Mouse (Mus musculus) ES-E14 (cell line): ENCODE measurements around the gene Ptcra. TPM values are rescaled to one million over a fixed set of nuclear protein-coding genes. Genes with fewer than 3 reads are reported as not detected.
A peak's percentile ranks its signal among the peaks of the same experiment; 100 is the strongest.

ENCODE experiments used
- DNase-seq: peaks from one replicate; pipeline ENCODE4 v3.0.0-alpha.2; 2013; ENCODE audit warnings: low read depth, low spot score
- H3K27ac ChIP-seq: 2 replicates; pipeline ENCODE4 v1.5.1; 2012; ENCODE audit warnings: low read depth, mild to moderate bottlenecking, low read length, moderate library complexity, mixed read lengths; ENCODE audit not compliant: poor library complexity, insufficient read depth, severe bottlenecking
- H3K36me3 ChIP-seq: 2 replicates; pipeline ENCODE4 v1.6.1; 2012; ENCODE audit warnings: mild to moderate bottlenecking, low read length, moderate library complexity, mixed read lengths; ENCODE audit not compliant: control insufficient read depth, poor library complexity, insufficient read depth, severe bottlenecking
- H3K4me1 ChIP-seq, 2 experiments: fragments of 150-350 bp in 1 of 2; sonication (generic) in 1 of 2; 2 replicates each; pipeline ENCODE4 v1.6.1; 2012; ENCODE audit warnings: low read length in 2 of 2, mild to moderate bottlenecking in 1 of 2, mixed read lengths in 1 of 2; ENCODE audit not compliant: control insufficient read depth in 2 of 2, insufficient read depth in 2 of 2, poor library complexity in 1 of 2
- H3K4me3 ChIP-seq, 2 experiments: fragments of 150-350 bp in 1 of 2; sonication (generic) in 1 of 2; 2 replicates each; pipeline ENCODE4 v1.5.1; 2012; ENCODE audit warnings: low read length in 2 of 2, low read depth in 1 of 2, mild to moderate bottlenecking in 1 of 2, mixed read lengths in 1 of 2; ENCODE audit not compliant: insufficient read depth in 1 of 2, poor library complexity in 1 of 2, severe bottlenecking in 1 of 2
- H3K9ac ChIP-seq: 2 replicates; pipeline ENCODE4 v1.6.1; 2012; ENCODE audit warnings: low read depth, mild to moderate bottlenecking, low read length, mixed read lengths; ENCODE audit not compliant: poor library complexity, insufficient read depth, severe bottlenecking
- H3K9me3 ChIP-seq: fragments of 150-350 bp; sonication (generic); 2 replicates; pipeline ENCODE4 v1.6.1; 2012; ENCODE audit warnings: low read depth, mild to moderate bottlenecking, low read length; ENCODE audit not compliant: control insufficient read depth, insufficient read depth
- CHD2 ChIP-seq: IDR thresholded peaks from 2 replicates; pipeline ENCODE4 v1.6.1; 2014; ENCODE audit warnings: mild to moderate bottlenecking, low read depth, low read length, inconsistent platforms
- HCFC1 ChIP-seq: IDR thresholded peaks from 2 replicates; pipeline ENCODE4 v1.6.1; 2012; ENCODE audit warnings: low read length, inconsistent platforms, borderline replicate concordance; ENCODE audit not compliant: insufficient read depth
- MAFK ChIP-seq: IDR thresholded peaks from 2 replicates; pipeline ENCODE4 v1.6.1; 2014; ENCODE audit warnings: mild to moderate bottlenecking, low read depth, low read length, inconsistent platforms; ENCODE audit not compliant: insufficient read depth
- ZC3H11A ChIP-seq: IDR thresholded peaks from 2 replicates; pipeline ENCODE4 v1.6.1; 2012; ENCODE audit warnings: low read depth, mild to moderate bottlenecking, inconsistent platforms, low read length, borderline replicate concordance
- ZNF384 ChIP-seq: IDR thresholded peaks from 2 replicates; pipeline ENCODE4 v1.6.1; 2012; ENCODE audit warnings: low read depth, low read length, inconsistent platforms
- in situ Hi-C, 2 experiments: fragments of 600-800 bp; cut with MboI; formaldehyde crosslinking; loops; one replicate each; pipeline ENCODE4 v1.15.1; 2025; ENCODE audit warnings: low sequenced_read_pairs in 2 of 2, inconsistent platforms in 1 of 2; ENCODE audit not compliant: unreplicated experiment in 2 of 2
- total RNA-seq: library from RNA; depleted of rRNA; stranded (reverse); fragments of 300-350 nt; gene quantifications from 2 replicates; pipeline ENCODE4 v1.2.3, GENCODE M21; 2012

Gene Ptcra
- total RNA-seq, 1 experiment, result 2.2 TPM

DNA sequence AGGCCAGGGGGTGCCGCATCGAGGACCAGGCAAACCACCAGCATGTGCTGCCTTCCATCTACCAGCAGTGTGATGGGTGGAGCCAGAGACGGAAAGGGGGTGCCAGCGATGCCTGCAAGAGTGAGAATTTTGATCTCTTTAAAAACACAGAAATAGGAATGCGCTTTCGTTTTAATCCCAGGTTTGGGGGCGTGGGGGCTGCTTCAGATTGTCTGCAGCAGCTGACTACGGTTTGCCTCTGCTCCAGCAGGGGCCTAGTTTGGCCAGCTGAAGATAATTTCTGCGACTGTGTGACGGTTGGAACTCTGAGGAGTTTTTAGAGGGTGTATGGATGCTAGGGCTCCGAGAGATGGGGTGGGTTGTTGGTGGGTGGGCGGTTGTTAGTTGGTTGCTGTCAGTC, 4.8 kb downstream of the Ptcra start:
- H3K27ac ChIP-seq, result no peak overlapping the region
- H3K36me3 ChIP-seq, result no peaks in the 10 kb centered on the region
- peaks cover 0 to 1% of the 10 kb centered on the region in 2 experiments; a peak in 1 of 4 replicates for H3K4me1 ChIP-seq
- in situ Hi-C loops, result no loop called here
- no peaks in the 10 kb centered on the region for H3K9me3 ChIP-seq
- no peak overlapping the region for H3K4me3 ChIP-seq
- no peak for DNase-seq
- H3K9ac ChIP-seq, result no peak overlapping the region
- no peak for TF ChIP-seq ZNF384
- no peak for TF ChIP-seq MAFK
- no peak for TF ChIP-seq CHD2
- TF ChIP-seq ZC3H11A, result no peak
- no peak for TF ChIP-seq HCFC1

DNA sequence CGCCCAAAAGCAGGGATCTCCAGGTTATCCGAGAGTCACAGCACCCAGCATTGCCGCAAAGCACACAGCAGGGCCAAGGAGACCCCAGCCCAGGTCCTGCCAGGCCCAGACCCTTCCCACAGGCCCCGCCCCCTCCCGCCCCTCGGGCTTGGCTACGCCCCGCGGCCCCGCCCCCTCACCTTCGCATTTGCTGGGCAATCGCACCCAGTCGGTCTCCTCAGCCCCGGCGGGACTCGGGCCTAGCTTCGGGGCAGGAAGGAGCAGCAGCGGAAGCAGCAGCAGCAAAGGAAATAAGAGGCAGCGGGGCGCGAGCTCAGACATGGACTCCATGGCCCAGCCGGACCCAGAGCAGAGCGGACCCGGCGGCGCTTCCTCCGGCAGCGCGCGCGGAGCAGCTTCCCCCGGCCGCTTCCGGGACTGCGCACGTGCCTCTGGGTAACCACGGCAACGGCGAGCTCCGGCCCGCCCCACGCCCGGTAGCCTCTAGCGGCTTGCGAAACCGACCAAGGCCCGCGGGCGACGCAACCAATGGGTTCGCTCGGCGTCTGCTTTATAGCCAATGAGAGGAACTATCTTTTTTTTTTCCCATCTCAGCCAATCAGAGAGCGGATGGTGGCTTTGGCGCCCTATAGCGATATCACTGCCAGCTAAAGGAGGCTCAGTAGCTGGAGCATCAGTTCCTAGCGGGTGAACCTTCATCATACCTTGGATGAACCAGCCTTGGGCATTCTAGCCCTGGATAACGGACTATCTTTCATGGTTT, 11.5 kb downstream of the Ptcra start, which contains the start of gene Cnpy3:
Cnpy3 (minus strand) TSS at position 421 of the 763 bp plus-strand sequence.
- DNase-seq, result peak; percentile 96
- TF ChIP-seq ZNF384 (peak; percentile 99), ZC3H11A (no peak), MAFK (0 out of 2 replicates have a peak, but pooled peaks have one; percentile 17), HCFC1 (peak; percentile 84), CHD2 (peak; percentile 92)
- Histone ChIP-seq H3K4me1 (peaks cover 0 to 3% of the 10 kb centered on the region in 2 experiments; a peak in 1 of 4 replicates), H3K9ac (peak within 1 kb of the TSS; percentile 87), H3K27ac (peak within 1 kb of the TSS; percentile 88), H3K36me3 (peaks cover 3% of the 10 kb centered on the region; the same call in 1 of the 2 replicates), H3K9me3 (no peaks in the 10 kb centered on the region), H3K4me3 (peak within 1 kb of the TSS; percentile 76 to 91)
- in situ Hi-C loops, result no loop called here

DNA sequence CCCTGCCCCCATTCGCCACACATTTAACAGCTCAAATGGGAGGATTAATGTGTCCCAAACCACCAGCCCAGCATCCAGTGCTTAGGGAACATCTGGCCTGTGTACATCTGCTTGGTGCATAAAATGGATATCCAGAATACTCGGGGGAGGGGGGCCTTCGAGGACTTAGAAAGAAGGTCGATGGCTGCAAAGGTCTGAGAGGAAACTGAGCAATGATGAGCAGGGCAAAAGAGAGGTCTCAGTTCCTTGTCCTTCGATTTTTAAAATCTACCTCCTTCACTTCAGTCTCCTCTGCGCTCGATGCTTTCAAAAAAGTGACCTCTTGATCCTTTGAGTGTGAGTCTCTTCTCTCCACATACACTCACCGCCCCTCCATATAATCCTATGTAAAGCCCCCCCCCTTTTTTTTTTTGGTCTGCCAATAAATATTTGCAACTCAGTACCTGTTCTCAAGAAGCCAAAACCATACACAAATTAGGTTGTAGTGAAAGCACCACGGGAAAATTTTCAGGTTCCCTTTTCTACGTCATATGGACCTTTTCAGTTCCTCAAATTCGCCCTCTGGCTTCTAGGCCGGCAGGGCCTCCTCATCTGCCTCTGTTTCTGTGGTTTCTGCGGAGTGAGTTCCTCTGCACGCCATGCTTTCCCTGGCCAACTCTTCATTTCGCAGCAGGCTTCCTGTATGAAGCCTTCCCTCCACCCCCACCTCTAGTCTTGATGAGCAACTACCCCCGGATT, 12.3 kb downstream of the Ptcra start:
- H3K4me3 ChIP-seq, result peak overlapping the region; percentile 76 to 91
- H3K27ac ChIP-seq, result peak overlapping the region; percentile 88; the same call in 1 of the 2 replicates
- H3K9ac ChIP-seq, result peak overlapping the region; percentile 87
- peaks cover 0 to 3% of the 10 kb centered on the region in 2 experiments; a peak in 1 of 4 replicates for H3K4me1 ChIP-seq
- TF ChIP-seq ZNF384, result no peak
- no peak for TF ChIP-seq HCFC1
- no peak for TF ChIP-seq CHD2
- TF ChIP-seq ZC3H11A, result no peak
- TF ChIP-seq MAFK, result no peak
- peaks cover 3% of the 10 kb centered on the region; the same call in 1 of the 2 replicates for H3K36me3 ChIP-seq
- DNase-seq, result no peak
- in situ Hi-C loops, result no loop called here
- no peaks in the 10 kb centered on the region for H3K9me3 ChIP-seq

DNA sequence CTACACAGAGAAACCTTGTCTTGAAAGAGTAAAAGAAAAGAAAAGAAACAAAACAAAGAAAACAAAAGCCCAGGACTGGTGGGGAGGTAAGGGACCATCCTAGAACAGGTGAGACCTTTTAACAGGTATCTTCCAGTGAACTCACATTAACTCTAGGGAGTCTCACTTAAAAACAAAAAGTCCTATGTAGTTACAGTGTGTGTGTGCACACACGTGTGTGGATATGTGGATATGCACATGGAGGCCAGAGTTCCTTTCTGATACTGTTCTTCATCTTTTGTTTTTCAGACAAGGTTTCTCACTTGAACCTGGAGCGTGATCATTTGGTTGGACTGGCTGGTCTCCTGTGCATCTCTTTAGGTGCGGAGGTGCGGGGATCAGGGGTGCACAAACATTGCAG, 12.9 kb downstream of the Ptcra start:
- DNase-seq, result no peak
- Histone ChIP-seq H3K4me1 (peaks cover 0 to 3% of the 10 kb centered on the region in 2 experiments; a peak in 1 of 4 replicates), H3K36me3 (peaks cover 3% of the 10 kb centered on the region; the same call in 1 of the 2 replicates), H3K4me3 (peak overlapping the region; percentile 76 to 91; a peak in 3 of 4 replicates), H3K9ac (peak overlapping the region; percentile 87; the same call in 1 of the 2 replicates), H3K9me3 (no peaks in the 10 kb centered on the region), H3K27ac (no peak overlapping the region)
- TF ChIP-seq ZNF384 (no peak), HCFC1 (no peak), ZC3H11A (no peak), MAFK (no peak), CHD2 (no peak)
- in situ Hi-C loops, result no loop called here
